Mouse (Mus musculus): ENCODE data around the gene Dnajb12. TPM values are rescaled to one million over a fixed set of nuclear protein-coding genes. Genes with fewer than 3 reads are reported as not detected.

The Dnajb12 gene
- total RNA-seq, 2 experiments from 2014 or later: 17.3 to 21.9 TPM

DNA sequence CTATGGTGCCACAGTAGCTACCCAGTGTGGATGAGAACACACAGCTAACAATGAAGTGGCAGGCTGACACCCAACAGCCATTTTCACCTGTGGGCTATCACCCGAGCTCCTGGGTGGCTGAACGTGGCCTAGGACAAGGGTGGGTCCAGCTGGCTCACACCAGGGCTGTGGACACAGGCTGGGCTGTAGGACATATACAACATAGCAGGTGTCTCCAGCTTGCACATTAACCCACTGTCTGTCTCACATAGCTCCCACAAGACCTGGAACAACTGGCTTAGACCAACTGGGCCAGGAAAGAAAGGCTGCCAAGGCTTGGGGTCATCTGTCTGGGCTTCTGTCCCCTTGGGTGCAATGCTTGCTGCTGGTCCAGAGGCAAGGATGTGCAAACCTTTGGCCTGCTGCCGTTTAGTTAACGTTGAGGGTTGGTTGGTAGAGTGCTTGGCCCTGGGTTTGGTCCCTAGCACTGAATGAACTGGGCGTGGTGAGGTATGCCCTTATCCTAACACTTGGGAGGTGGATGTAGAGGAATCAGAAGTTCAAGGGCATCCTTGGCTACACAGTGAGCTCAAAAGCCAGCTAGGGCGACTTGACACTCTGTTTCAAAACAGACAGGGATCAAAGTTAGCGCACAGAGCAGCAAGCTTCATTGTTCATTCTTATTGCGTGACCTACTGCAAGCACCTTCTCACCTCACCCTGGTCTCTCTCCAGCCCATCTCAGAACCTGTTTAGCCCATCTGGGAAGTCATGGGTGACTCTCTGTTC lies 36.0 kb downstream of the Dnajb12 start:
- no peak for ATAC-seq (ENCODE audit: poor library complexity, severe bottlenecking)

DNA sequence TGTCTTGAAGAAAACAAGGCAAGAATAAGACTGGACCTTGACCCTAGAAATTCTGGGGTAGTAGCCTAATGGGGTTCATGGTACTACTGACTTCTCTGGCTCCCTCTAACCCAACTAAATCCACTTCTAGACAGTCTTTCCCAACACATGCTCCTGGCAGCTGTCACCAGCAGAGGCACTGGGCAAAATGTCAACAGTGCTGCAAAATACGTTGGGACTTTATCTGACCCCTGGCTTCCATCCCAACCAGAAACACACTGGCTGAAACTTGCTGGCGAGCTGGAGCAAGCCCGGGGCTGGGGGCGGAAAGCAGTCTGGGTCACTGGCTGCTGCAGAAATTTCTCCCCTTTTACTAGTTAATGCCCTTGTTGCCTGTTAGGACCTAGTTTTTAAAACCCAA lies 36.8 kb downstream of the Dnajb12 start:
- no peak for ATAC-seq (ENCODE audit: poor library complexity, severe bottlenecking)

DNA sequence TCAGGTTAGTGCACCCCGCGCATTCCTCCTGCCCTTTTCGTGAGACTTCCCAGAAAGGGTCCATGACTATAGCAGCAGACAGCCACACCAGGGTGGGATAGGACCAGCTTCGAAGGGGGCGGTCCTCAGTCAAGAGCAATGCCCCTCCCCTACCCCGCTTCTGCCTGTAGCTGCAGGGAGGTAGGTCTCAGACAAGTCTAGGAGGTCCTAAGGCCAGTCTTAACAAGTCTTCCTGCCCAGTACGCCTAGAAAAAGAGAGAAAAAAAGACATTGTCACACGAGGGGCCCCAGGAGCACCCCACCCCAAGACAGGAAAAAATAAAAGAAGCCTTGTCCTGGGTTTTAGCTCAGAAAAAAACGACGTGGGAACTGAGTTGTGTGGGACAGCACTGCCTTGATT lies 37.3 kb downstream of the Dnajb12 start:
- ATAC-seq (ENCODE audit: poor library complexity, severe bottlenecking): peak; percentile 53

DNA sequence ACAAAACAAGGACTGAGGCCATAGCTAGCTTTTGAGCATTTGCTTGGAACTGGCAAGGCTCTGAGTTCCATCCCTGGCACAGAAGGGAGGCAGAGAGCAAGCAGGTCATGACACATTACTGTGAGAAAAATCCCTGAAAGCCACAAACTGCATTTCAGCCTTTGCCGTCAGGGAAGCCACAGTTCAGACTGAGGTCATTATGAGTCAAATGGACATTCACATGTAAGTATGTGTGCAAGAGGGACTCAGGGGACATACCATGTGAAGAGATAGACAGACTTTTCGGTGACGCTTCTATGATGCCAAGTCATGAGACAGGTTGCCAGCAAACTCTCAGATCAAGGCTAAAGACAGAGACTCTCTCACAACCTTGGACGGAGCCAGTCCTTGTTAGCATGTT lies 38.8 kb downstream of the Dnajb12 start:
- ATAC-seq (ENCODE audit: poor library complexity, severe bottlenecking): no peak

DNA sequence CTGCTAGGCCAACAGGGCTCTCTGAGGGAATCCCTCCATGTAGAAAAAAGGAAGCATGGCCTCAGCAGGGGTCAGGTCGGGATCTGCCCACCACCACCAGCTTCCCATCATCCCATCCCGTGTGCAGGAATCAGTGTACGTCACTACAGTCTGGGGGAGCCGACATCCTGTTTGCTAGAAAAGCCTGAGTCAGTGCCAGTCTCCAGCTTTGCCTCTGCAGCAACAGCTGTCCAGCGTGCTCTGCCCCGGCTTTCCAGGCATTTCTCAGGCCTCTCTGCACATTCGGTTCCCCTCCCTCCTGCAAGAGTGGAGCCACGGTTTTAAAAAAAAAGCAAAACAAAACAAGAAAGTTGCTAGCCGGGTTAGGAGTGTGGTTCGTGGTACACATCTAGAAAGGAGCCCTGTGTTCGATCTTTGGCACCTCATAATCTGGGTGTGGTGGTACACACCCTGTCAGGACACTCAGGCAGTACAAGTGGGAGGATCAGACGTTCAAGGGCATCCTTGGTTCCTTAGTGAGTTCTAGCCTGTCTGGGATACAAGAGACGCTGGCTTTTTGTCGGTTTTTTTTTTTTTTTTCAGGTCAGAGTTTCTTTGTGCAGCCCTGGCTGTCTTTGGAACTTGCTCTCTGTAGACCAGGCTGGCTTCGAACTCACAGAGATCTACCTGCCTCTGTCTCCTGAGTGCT lies 40.3 kb downstream of the Dnajb12 start:
- ATAC-seq (ENCODE audit: poor library complexity, severe bottlenecking): no peak

DNA sequence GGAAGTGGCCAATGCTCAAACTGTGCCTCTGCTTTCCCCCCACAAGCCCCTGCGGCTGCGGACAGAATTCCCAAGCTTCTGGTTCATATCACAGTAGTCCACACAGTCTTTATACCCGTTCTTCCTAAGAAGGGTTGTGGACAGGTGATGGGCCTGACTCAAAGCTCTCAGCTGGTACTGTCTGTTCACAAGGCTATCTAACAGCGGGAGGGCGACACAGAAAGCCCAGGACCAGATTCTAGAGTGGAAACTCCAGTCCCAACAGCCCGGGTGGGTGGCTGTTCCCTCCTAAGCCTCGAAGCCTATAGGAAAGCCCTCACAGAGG lies 41.1 kb downstream of the Dnajb12 start:
- no peak for ATAC-seq (ENCODE audit: poor library complexity, severe bottlenecking)

DNA sequence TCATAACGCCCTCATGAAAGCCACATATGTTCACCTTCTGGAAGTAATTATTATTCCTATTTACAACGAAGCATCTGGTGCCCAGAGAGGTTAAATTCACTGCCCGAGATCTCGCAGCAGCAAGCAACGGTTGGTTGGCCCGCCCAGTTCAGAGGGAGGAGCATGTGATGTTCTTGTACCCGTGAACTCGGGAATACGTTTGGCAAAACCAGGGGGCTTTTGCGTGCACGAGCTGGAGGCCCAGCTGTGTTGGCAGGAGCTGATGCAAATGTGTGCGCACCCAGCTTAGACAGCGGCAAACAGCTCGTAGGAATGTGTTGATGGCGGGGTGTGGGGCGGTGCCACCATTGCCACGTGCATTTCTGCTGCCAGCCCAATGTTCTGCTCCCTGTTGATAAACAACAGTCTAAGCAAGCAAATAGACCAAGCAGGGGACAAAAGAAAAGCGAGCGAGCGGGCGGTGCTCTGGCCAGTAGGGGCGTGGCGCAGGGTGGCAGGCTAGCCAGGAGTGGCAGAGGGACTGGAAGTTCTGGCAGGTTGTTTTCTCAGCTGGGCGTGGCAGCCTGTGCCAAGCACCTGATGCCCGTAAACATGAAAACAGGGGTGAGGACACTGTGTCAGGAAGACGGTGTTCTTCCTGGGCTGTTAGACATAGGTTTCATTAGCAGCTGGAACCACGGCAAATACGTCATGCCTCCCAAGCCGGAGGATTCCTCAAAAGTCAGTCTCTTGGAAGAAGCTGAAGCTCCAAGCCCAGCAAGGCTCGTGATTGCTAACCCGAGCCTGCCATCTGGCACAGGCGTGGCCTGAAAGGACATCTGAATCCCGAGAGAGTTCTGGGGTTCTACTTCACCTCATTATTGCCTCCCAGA lies 41.7 kb downstream of the Dnajb12 start:
- peak; percentile 69 for ATAC-seq (ENCODE audit: poor library complexity, severe bottlenecking)

DNA sequence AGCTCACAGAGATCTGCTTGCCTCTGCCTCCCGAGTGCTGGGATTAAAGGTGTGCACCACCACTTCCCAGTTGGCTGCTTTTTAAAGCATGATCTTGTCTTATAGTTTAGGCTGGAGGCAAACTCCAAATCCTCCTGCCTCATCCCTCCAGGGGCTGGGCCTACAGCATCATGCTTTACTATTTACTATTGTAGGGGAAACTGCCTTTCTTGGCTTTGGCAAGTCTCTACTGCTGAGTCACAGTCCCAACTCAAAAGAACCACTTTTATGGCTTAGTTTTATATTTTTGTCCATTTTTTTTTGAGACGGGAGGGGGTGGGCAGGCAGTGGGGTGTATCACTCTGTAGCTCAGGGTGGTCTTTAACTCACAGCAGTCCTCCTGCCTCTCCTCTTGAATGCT lies 44.1 kb downstream of the Dnajb12 start:
- ATAC-seq (ENCODE audit: poor library complexity, severe bottlenecking): no peak

DNA sequence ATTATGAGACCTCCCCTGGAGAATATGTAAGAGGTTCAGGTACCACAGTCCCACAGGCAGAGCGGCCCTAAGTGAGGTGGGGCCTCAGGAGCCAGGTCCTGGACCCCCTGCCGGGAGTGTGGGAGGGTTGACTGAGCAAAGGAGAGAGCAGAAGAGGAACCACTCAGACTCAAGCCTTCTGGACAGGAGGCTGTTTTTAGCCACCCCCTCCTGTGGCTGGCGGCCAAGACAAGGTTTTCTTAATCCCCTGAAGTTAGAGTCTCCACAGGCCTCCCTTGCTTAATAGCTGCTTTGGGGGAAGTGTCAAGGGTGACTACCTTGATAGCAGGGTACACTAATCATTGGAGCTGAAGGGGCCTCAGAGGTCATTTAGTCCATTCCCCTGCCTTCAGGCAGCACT lies 44.9 kb downstream of the Dnajb12 start:
- ATAC-seq (ENCODE audit: poor library complexity, severe bottlenecking): peak; percentile 69

DNA sequence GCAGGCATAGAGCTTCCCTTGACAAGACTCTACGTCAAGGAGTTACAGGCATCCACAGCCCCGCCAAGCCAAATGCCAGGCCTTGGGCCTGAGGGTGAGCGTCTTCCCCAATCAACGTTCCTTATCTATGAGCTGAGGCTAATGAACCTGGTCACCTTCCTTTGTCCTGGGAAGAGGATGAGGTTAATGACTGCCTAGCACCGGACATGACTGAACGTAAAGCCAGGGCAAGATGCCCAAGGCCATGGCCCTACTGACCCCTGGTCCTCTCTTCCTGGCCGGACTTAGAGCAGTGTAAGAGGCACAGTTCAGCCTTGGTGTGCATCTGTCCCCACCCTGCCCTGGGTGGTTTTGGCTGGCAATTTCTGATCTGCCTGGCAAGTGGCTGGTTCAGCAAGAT lies 49.8 kb downstream of the Dnajb12 start:
- ATAC-seq (ENCODE audit: poor library complexity, severe bottlenecking): no peak

DNA sequence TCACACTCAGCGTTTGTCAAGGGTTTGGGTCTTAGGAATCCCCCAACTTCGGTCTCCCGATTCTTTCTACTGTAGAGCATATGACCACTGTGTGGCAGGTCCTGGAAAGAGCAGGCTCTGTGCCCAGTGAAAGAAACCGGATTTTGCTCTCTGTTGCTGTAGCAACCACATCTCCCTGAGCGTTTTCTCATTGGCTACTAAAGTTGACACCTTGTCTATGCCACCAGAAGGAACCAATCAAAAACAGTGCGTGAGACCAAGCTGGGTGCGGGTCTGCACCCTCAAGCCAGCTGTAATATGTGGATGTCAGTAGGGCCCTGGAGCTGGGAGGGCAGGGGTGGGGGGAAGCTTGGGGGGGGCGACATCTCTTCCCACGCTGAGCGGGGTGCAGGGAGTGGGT lies 51.6 kb downstream of the Dnajb12 start:
- no peak for ATAC-seq (ENCODE audit: poor library complexity, severe bottlenecking)

DNA sequence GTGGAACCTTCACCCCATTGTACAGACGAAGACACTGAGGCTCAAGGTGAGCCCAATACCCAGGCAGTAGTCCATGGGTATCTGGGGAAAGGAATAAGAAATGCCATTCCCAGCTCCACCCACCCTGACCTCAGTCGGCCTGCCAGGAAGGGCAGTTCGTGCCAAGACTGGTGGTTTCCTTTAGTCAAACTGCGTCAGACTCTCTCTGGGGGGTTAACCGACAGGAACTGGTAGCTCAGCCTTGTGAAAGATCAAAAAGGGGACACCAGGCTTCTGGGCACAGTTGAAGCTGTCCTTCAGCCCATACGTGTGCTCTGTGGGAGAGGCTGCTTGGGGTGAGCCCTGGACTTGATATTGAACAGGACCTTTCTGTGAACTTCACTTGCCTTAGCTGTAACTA lies 53.2 kb downstream of the Dnajb12 start:
- peak; percentile 86 for ATAC-seq (ENCODE audit: poor library complexity, severe bottlenecking)

DNA sequence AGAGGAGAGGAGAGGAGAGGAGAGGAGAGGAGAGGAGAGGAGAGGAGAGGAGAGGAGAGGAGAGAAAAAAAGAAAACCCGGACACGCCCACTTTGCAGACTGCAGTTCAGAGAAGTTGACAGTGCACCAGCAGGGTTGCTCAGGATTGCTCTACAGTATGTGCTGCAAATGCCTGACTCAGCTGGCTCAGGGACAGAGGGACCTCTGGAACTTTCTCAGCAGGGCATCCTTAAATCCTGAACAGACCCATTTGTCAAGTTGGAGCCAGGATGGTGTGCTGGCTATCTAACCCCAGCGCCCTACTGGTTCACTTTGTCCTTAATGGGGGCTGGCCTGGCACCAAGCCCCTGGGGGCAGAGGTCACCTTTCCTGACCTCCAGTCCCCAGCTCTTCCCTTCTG lies 54.7 kb downstream of the Dnajb12 start:
- ATAC-seq (ENCODE audit: poor library complexity, severe bottlenecking): no peak

DNA sequence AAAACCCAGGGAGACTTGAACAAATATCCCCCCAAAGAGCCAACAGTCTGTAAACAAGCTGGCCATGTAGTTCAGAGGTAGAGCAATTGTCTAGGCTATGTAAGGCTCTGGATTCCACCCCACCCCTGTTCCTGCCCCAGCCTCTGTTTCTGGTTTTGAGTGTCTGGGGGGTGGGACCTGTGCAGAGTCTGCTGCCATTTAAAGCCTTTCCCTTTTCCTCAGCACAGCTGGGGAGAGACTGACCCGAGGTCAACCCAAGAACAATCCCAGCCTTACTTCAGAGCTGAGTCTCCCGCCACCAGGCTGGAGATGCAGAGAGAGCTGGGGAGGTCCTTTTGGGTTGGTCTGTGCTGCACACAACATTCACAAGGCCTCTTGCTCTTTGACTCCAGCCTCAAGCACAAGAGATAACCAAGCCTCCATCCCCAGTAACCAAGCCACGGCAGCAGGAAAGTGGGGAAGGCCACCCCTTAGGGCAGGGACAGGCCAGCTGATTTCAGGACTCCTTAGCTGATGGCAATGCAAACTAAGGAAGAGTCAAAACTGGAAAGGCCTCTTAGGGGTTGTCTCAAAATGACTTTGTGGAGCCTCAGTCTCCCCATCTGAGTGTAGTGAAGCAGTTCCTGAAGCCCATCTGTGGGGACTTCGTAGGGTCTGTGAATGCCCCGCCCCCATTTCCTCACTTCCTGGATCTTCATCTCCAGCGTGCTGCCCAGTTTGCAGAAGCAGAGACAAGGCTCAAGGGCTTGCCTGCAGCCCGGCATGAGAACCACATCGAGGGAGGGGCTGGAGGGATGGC lies 56.9 kb downstream of the Dnajb12 start:
- ATAC-seq (ENCODE audit: poor library complexity, severe bottlenecking): peak; percentile 59

DNA sequence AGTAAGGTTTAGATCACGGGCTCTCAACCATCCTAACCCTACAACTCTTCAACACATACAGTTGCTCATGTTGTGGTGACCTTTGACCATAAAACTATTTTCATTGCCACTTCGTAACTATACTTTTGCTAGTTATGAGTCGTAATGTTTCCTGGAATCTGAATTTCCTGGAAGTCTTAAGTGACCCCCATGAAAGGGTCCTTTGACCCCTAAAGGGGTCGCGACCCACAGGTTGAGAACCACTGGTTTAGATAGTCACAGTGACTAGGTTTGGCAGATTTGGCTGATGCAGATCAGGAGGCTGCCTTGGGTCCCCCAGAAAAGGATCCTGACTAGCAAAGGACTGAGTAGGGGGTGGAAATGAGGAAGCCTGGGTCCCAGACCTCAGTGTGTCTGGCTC lies 59.3 kb downstream of the Dnajb12 start:
- ATAC-seq (ENCODE audit: poor library complexity, severe bottlenecking): no peak

DNA sequence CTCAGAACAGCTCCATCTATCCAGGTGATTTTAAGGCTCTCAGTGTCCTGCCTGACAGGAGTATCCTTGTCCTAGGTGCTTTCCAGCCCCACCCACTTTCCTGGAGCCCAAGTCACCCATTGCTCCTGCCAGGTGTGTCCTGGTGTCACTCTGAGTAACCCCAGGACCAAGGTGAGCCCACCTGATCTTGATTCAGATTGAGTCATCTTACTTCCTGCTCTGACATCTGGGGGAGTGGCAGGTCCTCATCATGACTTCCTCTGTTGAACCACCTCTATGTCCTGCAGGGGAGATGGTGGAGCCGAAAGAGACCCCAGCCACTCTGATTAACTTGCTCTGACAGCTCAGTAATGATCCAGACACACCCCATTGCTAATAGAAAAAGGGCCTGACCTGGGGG lies 59.7 kb downstream of the Dnajb12 start:
- ATAC-seq (ENCODE audit: poor library complexity, severe bottlenecking): peak; percentile 7; the same call in 1 of the 2 replicates

DNA sequence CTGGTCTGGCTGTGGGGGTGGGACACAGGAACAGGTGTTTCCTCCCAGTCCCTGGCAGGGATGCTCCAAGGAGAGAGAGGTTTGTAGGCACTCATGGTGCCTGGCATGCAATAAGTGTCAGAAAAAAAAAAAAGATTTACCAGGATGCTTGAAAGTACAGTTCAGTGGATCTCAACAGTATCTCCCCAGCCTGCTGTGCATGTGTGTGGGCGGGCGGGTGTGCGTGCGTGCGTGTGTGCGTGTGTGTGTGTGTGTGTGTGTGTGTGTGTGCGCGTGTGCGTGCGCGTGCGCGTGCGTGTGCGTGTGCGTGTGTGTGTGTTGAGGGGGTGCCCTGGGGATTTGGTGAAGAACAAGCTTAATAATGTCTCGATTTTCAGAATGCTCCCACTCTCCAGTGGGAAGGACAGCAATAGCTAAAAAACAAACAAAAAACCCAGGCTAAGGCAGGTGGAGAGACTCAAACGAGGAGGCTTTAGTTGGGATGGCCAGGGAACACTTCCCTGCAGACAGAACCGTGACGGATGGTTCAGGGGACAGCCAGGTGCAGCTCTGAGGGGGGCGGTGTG lies 63.0 kb downstream of the Dnajb12 start:
- ATAC-seq (ENCODE audit: poor library complexity, severe bottlenecking): no peak

DNA sequence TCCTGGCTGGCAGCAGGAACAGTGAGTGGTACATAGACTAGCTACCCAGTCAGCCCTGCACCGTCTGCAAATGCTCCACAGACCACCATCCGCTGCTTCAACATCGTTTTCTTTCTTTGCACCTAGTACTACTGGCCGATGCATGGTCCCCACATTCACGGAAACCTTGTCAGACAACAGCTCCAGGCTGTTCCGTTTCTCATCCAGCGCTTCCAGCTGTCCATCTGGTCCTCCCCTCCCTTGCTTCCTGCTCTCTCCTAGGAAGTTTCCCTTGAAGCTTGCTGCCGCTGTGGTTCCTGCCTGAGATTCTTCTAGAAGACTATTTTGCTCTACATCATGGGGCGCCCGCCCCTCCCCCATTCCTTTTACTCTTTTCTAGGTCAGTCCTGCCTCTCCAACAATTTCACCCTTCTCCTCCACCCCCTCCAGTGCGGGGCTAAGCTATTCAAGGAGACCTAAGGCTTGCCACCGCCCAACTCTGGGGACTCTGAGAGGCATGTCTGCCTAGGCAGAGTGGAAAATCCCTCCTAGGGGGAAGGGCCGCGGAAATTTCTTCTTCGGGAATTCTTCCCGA lies 63.6 kb downstream of the Dnajb12 start:
- ATAC-seq (ENCODE audit: poor library complexity, severe bottlenecking): no peak

DNA sequence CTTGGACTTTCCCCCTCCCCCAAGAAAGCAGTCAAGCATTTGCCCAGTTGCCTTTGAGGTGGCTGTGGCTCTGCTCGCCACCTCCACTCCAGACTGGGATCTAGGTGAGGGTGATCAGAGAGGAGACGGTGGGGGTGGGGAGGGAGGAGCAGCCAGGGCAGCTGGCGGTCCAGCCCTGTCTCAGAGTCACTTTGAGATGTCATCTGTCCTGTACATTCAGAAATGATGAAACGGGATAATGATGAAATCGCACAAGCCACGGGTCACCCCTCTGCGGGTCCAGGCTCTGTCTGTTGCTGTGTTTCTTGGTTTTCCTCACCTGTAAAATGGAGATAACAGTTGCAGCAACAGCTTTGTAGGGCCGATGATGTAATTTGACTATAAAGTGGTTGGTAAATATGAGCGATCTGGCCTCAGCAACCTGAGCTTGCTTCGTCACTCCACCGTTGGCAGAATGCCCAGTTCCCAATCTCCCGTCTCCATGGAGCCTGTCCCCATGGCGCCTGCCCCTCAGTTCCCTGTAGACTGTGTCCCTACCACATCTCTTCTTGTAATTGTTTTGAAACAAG lies 64.1 kb downstream of the Dnajb12 start:
- ATAC-seq (ENCODE audit: poor library complexity, severe bottlenecking): peak; percentile 83

DNA sequence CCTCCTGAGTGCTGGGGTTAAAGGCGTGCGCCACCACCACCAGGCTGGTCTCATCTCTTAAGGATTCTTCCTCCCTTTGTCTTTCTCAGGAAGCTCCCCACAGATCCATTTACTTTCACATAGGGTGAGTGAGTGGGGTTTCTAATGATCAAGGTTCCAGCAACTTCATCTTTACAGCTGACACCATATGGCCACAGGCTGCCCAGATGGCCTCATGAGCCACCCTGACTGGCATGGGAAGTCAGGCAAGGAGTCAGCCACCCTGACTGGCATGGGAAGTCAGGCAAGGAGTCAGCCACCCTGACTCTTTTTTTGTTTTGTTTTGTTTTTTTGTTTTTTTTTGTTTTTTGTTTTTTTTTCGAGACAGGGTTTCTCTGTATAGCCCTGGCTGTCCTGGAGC lies 66.1 kb downstream of the Dnajb12 start:
- ATAC-seq (ENCODE audit: poor library complexity, severe bottlenecking): no peak

Data from megakaryocyte, adult 5-6 weeks (primary cell).